Mouse (Mus musculus) stomach, embryonic 14.5 days (tissue): ENCODE data around the gene Arrb1. TPM values are rescaled to one million over a fixed set of nuclear protein-coding genes. Genes with fewer than 3 reads are reported as not detected.
A peak's percentile ranks its signal among the peaks of the same experiment; 100 is the strongest.

Source experiments
- ATAC-seq: fragments of 200-750 bp; cut with Nextera tagmentation; 2 replicates; pipeline ENCODE4 v1.8.0; 2017; ENCODE audit warnings: low read depth, moderate TSS enrichment; ENCODE audit not compliant: insufficient number of reproducible peaks, insufficient read depth, low FRiP score
- H3K27ac ChIP-seq: fragments of 300-500 bp; sonication (generic); 2 replicates; pipeline ENCODE4 v1.5.1; 2014; ENCODE audit warnings: mild to moderate bottlenecking, low read length, moderate library complexity, mixed read lengths
- H3K27me3 ChIP-seq: fragments of 300-500 bp; sonication (generic); 2 replicates; pipeline ENCODE4 v1.6.1; 2014; ENCODE audit warnings: low read length, control low read depth, mixed read lengths; ENCODE audit not compliant: control insufficient read depth, insufficient read depth
- H3K36me3 ChIP-seq: fragments of 300-500 bp; sonication (generic); 2 replicates; pipeline ENCODE4 v1.6.1; 2014; ENCODE audit warnings: mild to moderate bottlenecking, control low read depth, low read length, moderate library complexity, mixed read lengths; ENCODE audit not compliant: control insufficient read depth, insufficient read depth
- H3K4me1 ChIP-seq: fragments of 300-500 bp; sonication (generic); 2 replicates; pipeline ENCODE4 v1.6.1; 2014; ENCODE audit warnings: low read length, control low read depth, mixed read lengths; ENCODE audit not compliant: control insufficient read depth, insufficient read depth
- H3K4me2 ChIP-seq: fragments of 300-500 bp; sonication (generic); replicated peaks from 2 replicates; pipeline ENCODE4 v1.6.1; 2014; ENCODE audit warnings: low read depth, low read length, control low read depth
- H3K4me3 ChIP-seq: fragments of 300-500 bp; sonication (generic); 2 replicates; pipeline ENCODE4 v1.5.1; 2014; ENCODE audit warnings: low read depth, low read length, control low read depth
- H3K9ac ChIP-seq: fragments of 300-500 bp; sonication (generic); replicated peaks from 2 replicates; pipeline ENCODE4 v1.6.1; 2014; ENCODE audit warnings: low read depth, mild to moderate bottlenecking, control low read depth, low read length, moderate library complexity, mixed read lengths
- H3K9me3 ChIP-seq: fragments of 300-500 bp; sonication (generic); 2 replicates; pipeline ENCODE4 v1.6.1; 2016; ENCODE audit warnings: low read depth, low read length, control low read depth; ENCODE audit not compliant: control insufficient read depth
- WGBS: fragments of 180-500 bp; shearing (Covaris S2); extraction: QIAGEN DNeasy Blood & Tissue Kit; methylation state at CpG from one replicate; pipeline ENCODE4 v1.1.7; 2014; 5-methylcytosine and 5-hydroxymethylcytosine counted together
- microRNA counts: library from miRNA; unstranded; fragments of <30 nt; microRNA quantifications from one replicate; lab custom pipeline; 2016
- microRNA-seq: library from miRNA; unstranded; fragments of <30 nt; microRNA quantifications from one replicate; pipeline ENCODE4, GENCODE M21; 2016
- polyA plus RNA-seq: library from polyadenylated mRNA; unstranded; fragments of >200 nt; fragmentation: Nextera tagmentation; extraction: Ambion mirVana; gene quantifications from 2 replicates; pipeline ENCODE4 v1.2.1, GENCODE M21; 2014

Gene Arrb1
- polyA plus RNA-seq, 1 experiment from 2014 or later, result 5.4 TPM

- no peaks in the 10 kb centered on the region for H3K36me3 ChIP-seq
- WGBS, result 37% methylated on average over 3 of the region's 3 CpGs
- ATAC-seq, result peak; percentile 53; the same call in 1 of the 2 replicates
- H3K9me3 ChIP-seq, result no peaks in the 10 kb centered on the region
- H3K4me3 ChIP-seq, result no peak overlapping the region
- H3K4me2 ChIP-seq, result no peak overlapping the region
- no peaks in the 10 kb centered on the region for H3K27me3 ChIP-seq
- H3K27ac ChIP-seq, result no peak overlapping the region
- no peaks in the 10 kb centered on the region for H3K4me1 ChIP-seq
- no peak overlapping the region for H3K9ac ChIP-seq
Observed at GRCm38 (mm10) chr7:99642078-99642477, 106.8 kb downstream of the Arrb1 start.

DNA sequence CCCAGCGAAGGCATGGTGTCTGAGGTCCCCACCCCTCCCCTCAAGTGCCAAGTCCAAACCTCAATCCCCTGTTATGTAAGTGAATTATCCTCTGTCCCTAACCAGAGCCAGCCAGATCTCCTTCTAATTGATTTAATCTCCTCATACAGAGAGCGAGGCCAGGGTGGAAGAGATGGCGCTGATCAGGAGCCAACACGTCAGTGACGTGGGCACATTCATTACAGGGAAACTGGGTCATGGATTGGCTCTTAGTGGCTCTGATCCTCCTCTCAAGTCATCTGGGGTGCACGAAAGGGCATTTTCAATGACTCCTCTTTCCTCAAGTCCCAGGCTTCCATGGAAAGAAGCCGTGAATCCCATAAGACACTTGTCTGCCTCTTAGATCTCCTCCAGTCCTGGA lies 109.4 kb downstream of the Arrb1 start:
- Histone ChIP-seq H3K4me3 (no peak overlapping the region), H3K27me3 (no peaks in the 10 kb centered on the region), H3K9ac (no peak overlapping the region), H3K4me1 (no peaks in the 10 kb centered on the region), H3K27ac (no peak overlapping the region), H3K36me3 (no peaks in the 10 kb centered on the region), H3K9me3 (no peaks in the 10 kb centered on the region), H3K4me2 (no peak overlapping the region)
- WGBS, result 79% methylated on average over 7 of the region's 7 CpGs
- no peak for ATAC-seq

DNA sequence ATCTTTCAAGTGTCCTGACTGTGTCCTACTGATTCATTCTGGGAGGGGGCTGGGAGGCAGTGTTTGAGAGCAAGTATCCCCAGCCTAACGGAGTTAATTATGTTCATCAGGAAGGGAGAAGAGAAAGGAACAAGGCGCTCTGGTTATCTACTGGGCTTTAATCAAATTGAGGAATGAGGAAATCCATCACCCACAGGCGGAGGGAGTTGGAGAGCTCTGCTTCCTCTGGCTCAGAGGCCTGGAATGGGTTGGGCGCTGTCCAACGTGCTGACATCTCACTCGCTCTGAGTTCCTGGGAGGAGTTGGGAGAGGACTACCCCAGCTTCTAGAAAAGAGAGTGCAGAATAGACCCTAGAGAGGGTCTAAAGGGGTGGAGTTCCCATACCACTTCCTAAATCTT lies 113.4 kb downstream of the Arrb1 start:
- Histone ChIP-seq H3K4me3 (no peak overlapping the region), H3K4me1 (no peaks in the 10 kb centered on the region), H3K4me2 (no peak overlapping the region), H3K27me3 (no peaks in the 10 kb centered on the region), H3K27ac (no peak overlapping the region), H3K36me3 (no peaks in the 10 kb centered on the region), H3K9ac (no peak overlapping the region), H3K9me3 (no peaks in the 10 kb centered on the region)
- no peak for ATAC-seq
- WGBS, result under 1% methylated on average over 6 of the region's 6 CpGs

DNA sequence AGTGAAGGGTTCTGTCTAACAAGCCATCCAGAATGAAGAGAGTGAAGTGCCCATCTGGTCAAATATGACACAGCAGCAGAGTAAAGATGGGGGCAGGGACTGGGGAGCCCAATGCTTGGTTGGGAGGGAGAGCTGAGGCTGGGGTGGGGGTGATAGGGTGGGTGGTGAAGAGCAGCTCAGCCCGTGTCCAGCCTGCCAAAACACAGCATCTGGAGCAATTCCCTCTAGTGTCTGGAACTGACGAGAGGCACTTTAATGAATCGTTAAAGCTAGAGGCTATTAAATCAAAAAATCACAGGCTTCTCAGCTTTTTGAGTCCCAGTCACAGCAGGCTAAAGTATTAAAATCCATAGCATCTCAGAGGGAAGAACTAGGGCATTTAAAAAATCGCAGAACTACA lies 114.3 kb downstream of the Arrb1 start:
- Histone ChIP-seq H3K9ac (no peak overlapping the region), H3K4me2 (no peak overlapping the region), H3K4me3 (no peak overlapping the region), H3K27me3 (no peaks in the 10 kb centered on the region), H3K36me3 (no peaks in the 10 kb centered on the region), H3K9me3 (no peaks in the 10 kb centered on the region), H3K27ac (no peak overlapping the region), H3K4me1 (no peaks in the 10 kb centered on the region)
- no peak for ATAC-seq
- 64% methylated on average over 4 of the region's 4 CpGs for WGBS

DNA sequence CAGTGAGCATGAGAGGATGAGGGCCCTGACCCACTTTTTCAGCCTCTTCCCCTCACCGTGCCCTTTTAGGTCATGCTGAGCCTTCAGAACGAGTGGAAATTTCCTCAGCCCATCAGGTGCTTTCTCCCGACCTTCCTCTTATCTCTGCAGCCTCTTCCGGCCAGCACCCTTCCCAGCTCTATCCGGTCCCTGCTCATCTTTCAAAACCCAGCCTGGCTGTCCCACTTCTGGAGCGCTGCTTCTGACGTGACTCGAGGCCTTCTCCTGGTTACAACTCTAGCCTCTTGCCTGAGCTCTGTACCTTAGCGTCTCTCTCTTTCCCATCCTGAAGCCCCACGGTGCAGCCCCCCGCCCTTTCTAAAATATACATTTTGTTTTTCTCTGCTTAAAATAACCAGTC lies 119.0 kb downstream of the Arrb1 start:
- H3K27me3 ChIP-seq, result no peaks in the 10 kb centered on the region
- ATAC-seq, result no peak
- H3K9ac ChIP-seq, result no peak overlapping the region
- no peak overlapping the region for H3K4me2 ChIP-seq
- H3K9me3 ChIP-seq, result no peaks in the 10 kb centered on the region
- H3K36me3 ChIP-seq, result no peaks in the 10 kb centered on the region
- no peaks in the 10 kb centered on the region for H3K4me1 ChIP-seq
- WGBS, result 68% methylated on average over 11 of the region's 11 CpGs
- no peak overlapping the region for H3K4me3 ChIP-seq
- no peak overlapping the region for H3K27ac ChIP-seq

MicroRNAs encoded within 50 kb of the gene (microRNA counts, 519-probe panel; counts per million panel counts)
- microRNA mmu-miR-326 (lab: Ali Mortazavi, UCI), result 2,339 counts per million, percentile 37 among the panel's probes with 10 or more counts

Small RNA genes within 50 kb of the gene (microRNA-seq; reads per million reads assigned to microRNA genes)
- gene Mir326, result 33.8 reads per million, percentile 34 among the genes with 10 or more reads in this experiment

Other genes with a start within 250 kb of the Arrb1 start
- gene Serpinh1, start 182.2 kb upstream of the Arrb1 start, polyA plus RNA-seq, result 474 and 475 TPM in 2 replicates
- 15.9 and 22.7 TPM in 2 replicates for gene Gdpd5, start 154.1 kb upstream of the Arrb1 start, polyA plus RNA-seq
- 0.65 and 0.83 TPM in 2 replicates for gene Klhl35, start 69.5 kb upstream of the Arrb1 start, polyA plus RNA-seq
- 902 and 915 TPM in 2 replicates for gene Rps3, start 51.7 kb upstream of the Arrb1 start, polyA plus RNA-seq
- 1.3 and 1.7 TPM in 2 replicates for gene Tpbgl, start 91.6 kb downstream of the Arrb1 start, polyA plus RNA-seq
- gene Slco2b1, start 175.9 kb downstream of the Arrb1 start, polyA plus RNA-seq, result 2.3 and 3.3 TPM in 2 replicates
- not detected in 2 replicates for gene Olfr520, start 194.8 kb downstream of the Arrb1 start, polyA plus RNA-seq
- not detected in 2 replicates for gene Olfr521, start 228.0 kb downstream of the Arrb1 start, polyA plus RNA-seq